Mouse (Mus musculus) NIH3T3 (cell line): ENCODE data around the gene Exoc4.
A peak's percentile ranks its signal among the peaks of the same experiment; 100 is the strongest.

Source experiments
- DNase-seq: peaks from one replicate; pipeline ENCODE4 v3.0.0-alpha.2; 2012; ENCODE audit warnings: low read depth

The Exoc4 gene

DNA sequence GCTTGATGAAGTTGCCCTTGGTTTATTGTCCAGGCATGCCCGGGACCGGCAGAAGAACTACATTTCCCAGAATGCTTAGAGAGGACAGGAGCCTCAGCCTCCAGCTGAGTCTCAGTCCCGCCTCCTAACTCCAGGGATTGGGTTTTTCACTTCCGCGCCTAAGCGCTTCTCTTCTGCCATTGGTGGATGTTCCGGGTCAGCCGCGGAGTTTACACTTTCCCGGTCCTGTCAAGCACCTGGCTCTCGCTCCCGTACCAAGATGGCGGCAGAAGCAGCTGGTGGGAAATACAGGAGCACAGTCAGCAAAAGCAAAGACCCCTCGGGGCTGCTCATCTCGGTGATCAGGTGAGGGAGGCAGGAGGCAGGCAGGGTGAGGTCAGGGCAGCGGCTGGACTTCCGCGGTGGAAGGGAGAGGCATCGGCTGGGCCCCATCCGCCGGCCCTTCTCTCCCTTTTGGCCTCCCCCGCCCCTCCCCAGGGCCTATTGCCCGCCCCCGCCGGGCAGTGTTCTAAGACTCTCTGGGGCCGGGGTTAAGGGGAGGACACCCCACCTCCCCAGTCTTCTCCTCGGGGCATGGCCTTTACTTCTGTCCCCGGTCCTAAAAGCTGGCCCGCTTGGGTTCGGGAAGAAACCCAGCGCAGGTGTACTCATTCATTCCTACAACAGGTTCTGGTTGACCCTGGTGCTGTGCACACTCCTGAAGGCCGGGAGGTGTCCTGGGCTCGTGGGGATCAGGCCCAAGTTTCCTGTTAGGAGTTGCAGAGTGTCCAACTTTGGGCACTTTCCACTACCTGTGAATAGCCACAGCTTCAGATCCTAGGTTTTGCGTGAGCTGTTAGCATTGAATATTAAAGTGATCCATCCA is at the start of gene Exoc4:
Gene Exoc4 (plus strand): TSS at position 192 of the 865 bp plus-strand sequence.
- peak; percentile 98 for DNase-seq

DNA sequence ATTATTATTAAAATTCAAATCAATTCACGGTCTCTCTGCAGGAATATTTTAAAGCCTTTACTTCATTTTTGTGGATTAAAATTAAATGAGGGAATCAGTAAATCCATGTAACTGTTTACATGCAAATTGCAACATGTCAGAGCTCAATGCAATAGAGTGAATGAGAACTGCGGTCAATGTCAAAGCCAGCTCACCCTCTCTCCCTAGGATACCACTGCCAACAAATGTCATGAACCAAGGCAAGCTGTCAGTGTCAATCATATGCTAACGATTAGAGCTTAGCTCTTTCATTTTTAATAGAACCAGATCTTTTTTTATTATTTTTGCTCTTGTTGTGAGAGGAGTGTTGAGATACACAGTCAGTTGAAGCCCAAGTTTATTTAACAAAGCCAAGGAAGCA is 30.1 kb upstream of the Exoc4 start:
- no peak for DNase-seq

DNA sequence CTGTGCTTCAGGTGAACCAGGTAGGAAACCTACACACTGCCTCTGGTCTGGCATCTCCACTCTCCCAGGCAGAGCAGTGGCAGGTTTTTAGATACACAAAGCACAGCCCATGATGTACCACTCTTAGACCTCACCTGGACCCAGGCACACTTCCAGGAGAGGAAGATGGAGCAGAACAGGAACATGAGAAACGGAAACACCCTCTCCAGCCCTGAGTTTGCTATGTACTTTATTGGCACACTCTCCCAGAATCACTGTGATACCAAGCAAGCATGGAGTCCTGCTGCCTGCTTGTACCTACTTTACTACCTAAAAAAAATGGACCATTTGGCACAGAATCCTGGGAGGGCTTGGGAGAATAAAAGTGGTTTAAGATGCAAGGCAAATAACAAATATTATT is 22.2 kb upstream of the Exoc4 start:
- no peak for DNase-seq

DNA sequence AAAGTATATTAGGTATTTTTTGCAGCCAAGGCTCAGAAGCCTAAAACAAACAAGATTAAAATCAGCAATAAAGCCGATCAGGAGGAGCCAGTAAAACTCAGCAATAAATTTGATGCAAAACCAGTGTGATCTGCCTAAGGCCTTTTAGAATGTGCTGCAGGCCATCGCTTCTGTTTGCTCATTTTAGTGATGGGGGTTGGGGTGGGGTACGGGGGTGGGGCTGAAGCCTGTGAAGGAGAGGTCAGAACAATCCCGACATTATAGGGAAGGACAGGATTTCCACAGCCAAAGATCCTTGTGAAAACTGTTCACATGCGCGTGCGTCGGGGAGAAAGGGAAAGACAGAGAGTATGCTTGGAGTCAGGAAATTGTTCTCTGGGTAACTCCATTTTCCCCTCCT is 21.5 kb upstream of the Exoc4 start:
- no peak for DNase-seq

DNA sequence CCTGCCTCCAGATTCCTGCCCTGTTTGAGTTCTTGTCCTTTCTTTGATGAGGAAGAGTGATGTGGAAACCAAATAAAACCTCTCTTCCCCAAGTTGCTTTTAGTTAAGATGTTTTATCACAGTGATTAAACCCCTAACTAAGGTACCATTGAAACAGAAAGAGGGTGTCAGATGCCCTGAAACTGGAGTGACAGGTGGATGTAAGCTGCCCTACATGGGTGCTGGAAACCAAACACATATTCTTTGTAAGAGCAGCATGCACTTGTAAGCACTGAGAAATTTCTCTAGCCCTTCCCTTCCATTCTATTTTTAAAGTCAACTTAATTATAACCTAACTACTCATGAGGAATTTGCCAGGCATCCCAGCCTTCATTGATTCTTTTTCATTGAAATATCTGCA is 7.6 kb upstream of the Exoc4 start:
- DNase-seq: no peak

DNA sequence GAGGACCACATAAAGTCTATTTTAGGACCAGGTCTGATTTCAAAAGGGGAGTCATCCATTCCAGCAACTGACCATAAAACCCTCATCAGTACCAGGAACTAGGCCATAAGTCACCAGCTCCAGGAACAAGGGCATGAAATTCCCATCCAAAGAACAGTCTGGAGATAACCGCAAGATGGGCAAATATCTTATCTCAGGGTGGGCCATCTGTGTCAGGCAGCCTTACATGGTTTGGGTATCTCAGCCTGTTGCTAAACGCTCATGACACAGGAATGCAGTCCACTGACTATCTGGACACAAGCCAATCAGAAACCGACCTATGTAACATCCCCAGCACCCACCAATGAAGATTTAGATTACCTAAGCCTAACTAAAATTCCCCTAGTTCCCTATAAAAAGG is 4.3 kb upstream of the Exoc4 start:
- no peak for DNase-seq

DNA sequence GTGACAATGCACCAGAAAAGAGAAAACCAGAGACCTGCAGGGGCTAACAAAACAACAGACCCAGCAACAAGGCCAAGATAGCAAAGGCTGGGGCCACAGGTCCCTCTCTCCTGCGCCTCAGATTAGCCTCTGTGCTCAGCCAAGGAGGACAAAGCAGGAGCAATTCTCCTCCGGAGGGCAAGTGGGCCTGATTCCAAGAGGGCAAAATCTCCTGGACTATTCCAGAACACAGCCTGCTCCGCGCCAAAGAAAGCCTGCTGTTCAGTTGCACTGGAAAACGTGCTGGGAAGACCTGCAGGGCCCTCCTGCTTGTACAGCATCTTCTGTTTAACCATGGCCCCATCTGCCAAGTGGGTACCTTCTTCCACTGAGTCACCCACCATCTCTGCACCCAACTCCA is 1.7 kb upstream of the Exoc4 start:
- no peak for DNase-seq

DNA sequence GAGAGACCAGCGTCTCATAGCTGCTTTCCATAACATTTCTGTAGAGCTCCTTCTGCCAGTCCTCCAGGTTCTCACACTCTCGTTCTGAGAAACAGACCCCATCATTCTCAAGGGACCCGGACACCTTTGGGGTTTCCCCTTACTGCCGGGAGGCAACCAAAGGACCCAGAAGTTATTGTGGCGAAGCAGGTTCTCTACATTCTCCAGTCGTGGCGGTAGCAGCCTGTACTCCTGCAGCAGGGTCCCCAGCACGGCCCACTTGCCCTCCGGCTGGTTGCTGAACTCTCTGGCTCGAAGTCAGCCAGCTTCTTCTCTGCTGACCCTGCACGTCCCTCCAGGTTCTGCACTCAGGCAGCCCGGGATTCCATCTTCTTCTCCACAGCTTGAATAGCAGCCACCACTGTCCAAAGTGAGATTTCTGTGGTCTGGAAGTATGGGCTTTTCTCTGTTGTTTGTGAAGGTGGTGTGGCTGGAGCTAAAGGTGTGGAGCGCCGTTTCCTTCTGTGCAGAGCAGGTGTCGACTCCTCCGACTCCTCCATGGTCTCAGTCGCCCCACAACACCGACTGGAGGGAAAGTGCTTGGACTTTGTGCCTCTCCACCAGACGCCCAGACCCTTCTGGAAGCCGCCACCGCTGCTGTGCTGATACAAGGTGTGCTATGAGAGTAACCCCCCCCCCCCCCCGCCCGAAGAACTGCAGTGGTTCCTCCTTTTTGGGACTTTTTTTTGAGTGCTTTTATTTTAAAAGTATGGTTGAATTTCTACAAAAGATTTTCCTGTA is 1.1 kb upstream of the Exoc4 start:
- no peak for DNase-seq

DNA sequence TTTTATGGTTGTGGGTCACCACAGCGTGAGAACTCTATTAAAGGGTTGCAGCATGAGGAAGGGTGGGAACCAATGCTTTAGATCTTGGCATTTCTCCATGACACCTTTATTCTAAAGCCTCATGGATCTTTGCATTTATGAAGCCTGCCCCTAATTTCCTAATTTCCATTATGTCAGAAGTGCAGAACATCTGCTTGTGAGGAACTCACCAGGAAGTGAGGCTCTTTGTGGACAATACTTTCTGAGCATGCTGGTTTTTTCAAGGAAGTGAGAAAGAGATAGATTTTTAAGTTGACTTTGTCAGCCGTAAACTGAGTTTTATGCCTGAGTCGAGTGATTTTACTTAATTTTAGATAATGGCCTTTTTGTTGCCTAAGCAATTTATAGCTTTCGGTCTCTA is 7.8 kb downstream of the Exoc4 start:
- DNase-seq: no peak

DNA sequence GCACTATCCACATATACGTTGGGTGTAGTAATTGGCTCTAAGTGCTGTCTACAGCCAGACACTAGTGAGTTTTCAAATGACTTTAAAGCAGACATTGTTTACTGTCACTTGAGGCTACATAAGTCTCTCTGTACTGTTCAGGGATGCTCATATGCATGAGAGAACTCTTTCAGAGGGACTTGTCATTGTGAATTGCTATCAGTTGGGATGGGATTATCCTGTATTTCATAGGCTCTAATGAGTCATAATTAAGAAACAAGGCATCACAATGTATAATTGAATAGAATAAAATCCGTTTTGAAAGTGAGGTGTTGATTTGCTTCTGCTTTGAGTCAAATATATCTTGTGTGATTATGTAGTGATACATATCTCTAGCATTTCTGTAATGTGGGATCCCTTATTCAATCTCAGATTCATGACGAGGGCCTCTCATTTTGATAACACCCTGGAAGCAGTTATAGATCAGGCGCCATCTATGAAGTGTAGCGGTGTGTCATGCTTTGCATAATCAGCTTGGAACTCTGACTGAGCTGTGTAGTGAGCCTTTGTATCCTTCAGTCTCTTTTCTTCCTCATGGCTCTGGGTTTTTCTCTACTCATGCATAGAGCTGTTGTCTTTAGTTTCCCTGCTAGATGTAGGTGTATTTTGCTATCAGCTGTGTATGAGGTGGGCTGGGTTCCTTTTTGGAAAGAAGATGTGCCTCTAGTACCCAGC is 8.3 kb downstream of the Exoc4 start:
- no peak for DNase-seq

DNA sequence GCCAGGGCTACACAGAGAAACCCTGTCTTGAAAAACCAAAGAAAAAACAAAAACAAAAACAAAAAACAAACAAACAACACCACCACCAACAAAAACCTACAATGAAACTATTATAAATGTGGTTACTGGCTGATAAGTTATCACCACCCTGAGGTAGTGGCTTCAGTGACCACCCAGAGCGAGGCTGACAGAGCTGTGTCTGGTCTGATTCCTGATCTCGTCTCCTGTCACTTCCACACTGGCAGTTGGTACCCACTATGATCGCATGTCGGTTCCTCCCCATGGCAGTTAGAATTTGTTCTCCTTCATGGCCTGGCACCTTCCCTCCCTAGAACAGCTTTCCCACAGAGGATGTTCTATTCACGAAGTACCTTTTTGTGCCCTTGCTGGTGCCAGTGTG is 11.0 kb downstream of the Exoc4 start:
- DNase-seq: no peak

DNA sequence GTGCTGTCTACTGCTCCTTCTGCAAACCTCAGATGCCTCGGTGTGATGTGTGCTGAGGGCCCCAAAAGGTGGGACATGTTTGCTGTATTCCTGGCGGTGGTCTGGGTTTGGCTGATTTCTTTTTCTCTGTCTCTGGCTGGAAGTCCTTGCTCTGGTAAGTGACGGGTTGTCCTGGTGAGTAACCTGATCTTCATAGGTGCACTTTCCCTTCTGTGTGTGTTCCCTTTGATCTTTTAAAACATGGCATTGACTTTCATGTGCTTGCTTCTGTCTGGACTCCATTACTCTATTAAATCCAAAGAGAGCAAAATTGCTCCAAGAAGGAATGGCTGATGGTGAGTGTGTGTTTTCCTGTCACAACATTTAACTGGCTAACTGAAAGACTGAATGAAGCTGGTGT is 12.7 kb downstream of the Exoc4 start:
- DNase-seq: no peak

DNA sequence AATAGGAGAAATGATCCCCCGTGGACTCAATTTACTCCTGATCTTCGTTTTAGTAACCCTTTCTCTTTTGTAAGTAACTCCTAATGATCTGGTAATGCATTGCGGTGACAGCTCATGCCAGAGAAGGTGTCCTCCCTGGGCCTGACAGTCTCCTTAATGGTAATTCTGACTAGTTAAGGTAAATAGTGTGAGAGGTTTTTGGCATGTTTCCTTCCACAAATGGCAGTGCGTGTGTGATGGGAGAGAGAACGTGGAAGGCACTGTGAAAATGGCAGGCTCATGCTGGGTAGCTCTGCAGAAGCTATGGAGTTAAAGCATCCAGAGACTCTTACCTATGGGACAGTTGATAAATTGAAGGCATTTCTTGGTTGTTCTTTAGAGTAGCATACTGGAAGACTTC is 15.1 kb downstream of the Exoc4 start:
- DNase-seq: no peak

DNA sequence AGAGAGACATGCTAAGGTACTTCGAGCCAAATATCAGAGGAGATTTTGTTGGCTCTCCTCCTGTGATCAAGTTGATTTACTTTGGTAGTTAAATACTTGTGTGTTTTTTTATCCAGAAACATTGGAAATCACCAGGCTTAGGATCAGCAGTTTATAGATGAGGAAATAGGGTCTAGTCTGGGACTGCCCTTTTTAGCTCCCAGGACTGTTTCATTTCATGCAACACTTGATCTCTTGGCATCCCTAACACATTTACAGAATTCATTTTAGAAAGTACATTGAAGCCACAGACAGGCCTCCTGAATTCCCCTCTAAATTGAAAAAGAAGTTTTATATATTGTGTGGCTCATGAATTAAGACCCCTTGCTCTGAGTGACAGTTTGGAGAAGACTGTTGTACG is 15.5 kb downstream of the Exoc4 start:
- no peak for DNase-seq

DNA sequence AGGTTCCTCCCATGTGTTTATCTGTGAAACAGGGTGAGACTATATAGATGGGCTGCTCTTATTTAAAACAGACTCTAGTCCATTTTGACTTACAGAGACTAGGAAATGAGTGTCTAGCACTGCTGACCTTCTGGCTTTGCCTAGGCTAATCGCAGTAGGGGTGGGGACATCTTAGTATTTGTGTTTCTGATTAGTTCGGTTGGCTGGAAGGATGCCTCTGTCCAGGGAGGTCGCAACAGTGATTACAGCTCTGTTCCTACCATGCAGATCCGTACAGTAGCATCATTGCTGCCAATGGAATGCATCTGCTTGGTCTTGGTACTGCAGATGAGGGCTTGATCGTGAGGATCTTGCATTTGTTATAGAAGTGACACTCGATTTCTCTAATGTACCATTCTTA is 18.7 kb downstream of the Exoc4 start:
- no peak for DNase-seq

DNA sequence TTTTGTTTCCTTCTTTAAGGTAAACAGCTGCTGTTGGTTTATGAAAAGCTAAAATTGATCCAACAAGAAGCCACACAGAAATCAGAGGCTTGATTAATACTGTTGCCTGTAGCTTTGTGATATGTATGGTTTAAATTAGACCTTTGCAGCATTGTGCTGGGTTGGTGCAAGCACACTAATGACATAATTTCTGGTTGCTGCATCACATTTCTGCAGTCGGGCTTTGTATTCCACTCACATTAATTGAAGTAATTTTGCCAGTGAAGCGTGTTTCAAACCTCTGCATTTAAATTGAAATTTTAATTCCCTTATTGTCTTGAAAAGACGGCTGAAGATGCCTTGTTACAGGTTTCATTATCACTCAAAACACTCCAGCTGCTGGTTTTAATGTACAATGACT is 34.6 kb downstream of the Exoc4 start:
- DNase-seq: no peak

DNA sequence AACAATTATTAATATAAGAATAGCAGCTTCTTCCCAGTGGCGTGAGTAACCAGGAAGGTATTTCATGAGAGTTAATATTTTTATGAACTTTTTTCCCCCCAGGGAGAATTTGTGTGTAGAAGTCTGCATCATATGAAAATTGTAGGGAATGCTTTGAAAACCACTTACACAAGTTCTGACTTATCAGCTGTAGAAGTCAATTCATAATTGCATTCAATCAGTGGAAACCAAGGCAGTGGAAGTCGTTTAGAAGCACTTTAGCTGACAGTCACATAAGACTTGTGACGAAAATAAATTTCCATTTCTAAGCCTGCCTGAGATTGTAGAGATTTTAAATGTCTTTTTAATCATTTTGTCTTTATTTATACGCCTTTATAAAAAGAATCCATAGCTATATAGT is 35.1 kb downstream of the Exoc4 start:
- peak; percentile 25 for DNase-seq

DNA sequence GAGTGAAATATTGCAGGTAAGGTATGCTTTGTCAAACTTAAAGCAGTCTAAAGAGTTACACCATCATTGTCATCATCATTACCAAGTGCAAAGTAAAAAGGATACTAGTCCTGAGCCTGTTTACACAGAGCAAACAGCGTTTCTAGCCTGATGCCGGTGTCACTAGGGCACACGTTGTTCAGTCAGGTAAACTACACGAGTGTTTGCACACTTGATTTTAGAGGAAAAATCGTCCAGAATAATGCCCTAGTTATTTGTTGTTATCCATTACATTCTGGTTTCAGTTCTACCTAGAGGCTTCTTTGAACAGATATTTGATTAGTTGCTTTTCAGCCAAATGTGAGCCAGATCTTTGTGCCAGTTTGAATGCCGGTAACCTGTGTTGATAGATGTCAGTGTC is 37.5 kb downstream of the Exoc4 start:
- DNase-seq: no peak

DNA sequence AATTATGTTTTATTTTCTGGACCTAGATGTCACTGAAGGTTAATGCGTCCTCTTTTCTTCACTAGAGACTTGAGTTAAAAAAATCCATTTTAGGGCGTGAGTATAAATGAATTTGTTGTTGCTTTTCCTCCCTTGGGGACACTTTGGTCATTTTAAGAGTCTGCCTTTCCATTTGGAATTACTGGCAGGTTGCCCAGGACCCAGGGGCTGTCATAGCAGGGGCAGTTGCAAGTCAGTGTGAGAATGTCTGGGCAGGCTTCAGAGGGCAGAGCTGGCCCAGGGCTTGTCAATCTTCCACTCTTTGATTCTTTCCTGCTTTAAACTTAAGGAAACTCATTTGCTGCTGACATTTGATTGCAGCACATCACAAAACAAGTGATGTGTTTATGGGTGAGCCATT is 45.7 kb downstream of the Exoc4 start:
- DNase-seq: no peak

DNA sequence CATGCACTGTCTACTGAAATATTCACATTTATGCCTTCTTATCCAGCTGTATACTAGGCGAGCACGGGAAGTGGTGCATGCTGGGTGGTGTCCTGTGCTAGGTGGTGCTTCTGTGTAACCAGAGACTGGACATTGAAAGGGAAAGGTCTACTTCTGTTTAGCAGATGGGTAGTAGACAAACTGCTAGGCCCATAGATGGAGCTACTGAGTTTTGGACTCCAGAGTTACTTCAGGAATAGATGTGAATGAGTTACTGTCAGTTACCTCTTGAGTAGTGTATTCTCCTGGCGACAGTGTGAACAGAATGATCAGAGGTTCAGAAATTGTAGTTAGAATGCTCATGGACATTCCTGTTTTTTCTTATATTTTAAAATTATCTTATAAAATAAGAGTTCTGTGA is 48.7 kb downstream of the Exoc4 start:
- DNase-seq: no peak

DNA sequence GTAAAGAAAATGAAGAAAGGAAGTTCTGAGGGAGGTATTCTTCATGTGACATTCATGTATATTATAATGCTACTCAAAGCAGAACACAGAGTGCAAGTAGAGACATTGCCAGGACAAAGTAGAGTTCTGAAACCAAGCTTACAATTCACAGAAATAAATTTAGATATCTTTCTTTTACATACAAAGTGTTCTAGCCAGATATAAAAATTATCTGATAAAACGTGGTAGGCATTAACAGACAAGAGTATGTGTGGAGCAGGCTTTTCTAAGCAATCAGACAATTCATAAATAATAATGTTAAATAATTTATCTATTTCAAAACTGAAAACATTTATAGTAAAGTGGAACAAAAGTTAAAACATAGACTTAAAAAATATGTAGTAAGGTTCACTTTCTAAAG is 49.9 kb downstream of the Exoc4 start:
- DNase-seq: no peak

DNA sequence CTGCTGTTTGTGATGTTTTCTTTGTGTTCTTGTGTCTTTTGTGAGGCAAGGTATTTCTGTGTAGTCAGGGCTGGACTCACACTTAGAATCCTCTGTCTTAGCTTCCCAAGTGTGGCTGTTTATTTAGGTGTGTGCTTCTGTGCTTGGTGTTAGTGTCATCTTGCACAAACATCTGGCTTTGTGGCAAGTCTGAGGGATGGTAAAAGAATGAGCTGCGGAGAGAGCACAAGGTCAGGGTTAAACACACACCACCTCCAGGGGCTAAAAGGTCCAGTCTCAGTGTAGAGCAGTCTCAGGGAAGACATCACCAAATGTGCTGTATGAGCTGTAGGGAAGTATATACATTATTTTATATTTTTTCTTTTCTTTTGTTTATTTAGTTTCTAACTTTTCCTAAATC is 57.1 kb downstream of the Exoc4 start:
- no peak for DNase-seq

DNA sequence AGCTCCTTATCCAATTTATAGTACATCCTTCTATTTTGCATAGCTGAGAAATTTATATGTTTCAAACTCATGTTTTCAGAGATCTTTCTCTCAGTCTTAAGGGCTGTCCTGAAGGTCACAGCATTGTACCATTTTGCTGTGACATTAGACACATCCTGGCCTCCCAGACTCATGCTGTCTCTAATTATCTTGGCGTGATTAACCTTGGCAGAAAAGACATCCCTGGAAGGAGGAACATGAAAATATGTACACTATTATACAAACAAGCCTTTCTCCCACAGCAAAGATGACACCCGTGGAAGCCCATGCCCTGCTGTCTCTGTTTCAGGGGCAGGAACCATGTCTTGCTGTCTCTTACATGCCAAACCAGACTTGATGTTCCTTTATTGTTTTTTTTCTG is 59.8 kb downstream of the Exoc4 start:
- no peak for DNase-seq
